Mouse (Mus musculus): Measurements from ENCODE around the gene L3mbtl4.

L3mbtl4 gene

GRCm38 (mm10) chr17:68642521-68643088 lies 369.0 kb downstream of the L3mbtl4 start:
- no peak for DNase-seq (ENCODE audit: low spot score)

GRCm38 (mm10) chr17:68666528-68666927 lies 392.9 kb downstream of the L3mbtl4 start:
- no peak for DNase-seq (ENCODE audit: low spot score)

- no peak for DNase-seq (ENCODE audit: low spot score)
These were observed 398.5 kb downstream of the L3mbtl4 start for GRCm38 (mm10) chr17:68672088-68672504.

GRCm38 (mm10) chr17:68710701-68711100 lies 437.1 kb downstream of the L3mbtl4 start:
- no peak for DNase-seq (ENCODE audit: low spot score)

GRCm38 (mm10) chr17:68711350-68711749 lies 437.8 kb downstream of the L3mbtl4 start:
- no peak for DNase-seq (ENCODE audit: low spot score)

- DNase-seq (ENCODE audit: low spot score), result no peak
These were observed 474.7 kb downstream of the L3mbtl4 start for GRCm38 (mm10) chr17:68748296-68748695.

GRCm38 (mm10) chr17:68750513-68750912 lies 476.9 kb downstream of the L3mbtl4 start:
- no peak for DNase-seq (ENCODE audit: low spot score)

GRCm38 (mm10) chr17:68753112-68753511 lies 479.5 kb downstream of the L3mbtl4 start:
- peak; percentile 38 for DNase-seq (ENCODE audit: low spot score)

- no peak for DNase-seq (ENCODE audit: low spot score)
These were observed 481.2 kb downstream of the L3mbtl4 start for GRCm38 (mm10) chr17:68754789-68755188.

GRCm38 (mm10) chr17:68758428-68758827 lies 484.8 kb downstream of the L3mbtl4 start:
- DNase-seq (ENCODE audit: low spot score), result no peak

GRCm38 (mm10) chr17:68758936-68759335 lies 485.3 kb downstream of the L3mbtl4 start:
- DNase-seq (ENCODE audit: low spot score), result no peak

GRCm38 (mm10) chr17:68759978-68760377 lies 486.4 kb downstream of the L3mbtl4 start:
- DNase-seq (ENCODE audit: low spot score), result no peak

GRCm38 (mm10) chr17:68764329-68764880 lies 490.8 kb downstream of the L3mbtl4 start:
- DNase-seq (ENCODE audit: low spot score), result no peak

- no peak for DNase-seq (ENCODE audit: low spot score)
These were observed 496.0 kb downstream of the L3mbtl4 start for GRCm38 (mm10) chr17:68769561-68769960.

GRCm38 (mm10) chr17:68771046-68771750 lies 497.6 kb downstream of the L3mbtl4 start:
- no peak for DNase-seq (ENCODE audit: low spot score)

GRCm38 (mm10) chr17:68793741-68794140 lies 520.1 kb downstream of the L3mbtl4 start:
- no peak for DNase-seq (ENCODE audit: low spot score)

- DNase-seq (ENCODE audit: low spot score), result no peak
These were observed 552.7 kb downstream of the L3mbtl4 start, which contains the start of gene Tmem200c for GRCm38 (mm10) chr17:68826323-68826722. Tmem200c (plus strand) TSS chr17:68826623.
